Comparison of ENCODE assay signal across 28 mouse cellular contexts in genomic region chr3:56236163-56236562, GRCm38 (mm10). TPM values are rescaled to one million over a fixed set of nuclear protein-coding genes. Genes with fewer than 3 reads are reported as not detected.
DNase-seq lines count a peak whose midpoint lies in the region; ATAC-seq and TF ChIP-seq lines count a peak whose summit lies in the region.
"Had no signal": no experiment of that assay in that cellular context is flagged by ENCODE, and none has a peak within 500 bp of the region (broad histone marks: within the 10 kb centered on the region; RNA-seq: fewer than 3 reads in every experiment).

No protein-coding gene starts in this region.

- H3K27me3 ChIP-seq in forebrain, embryonic 16.5 days (replicated peaks; ENCODE audit: control insufficient read depth, insufficient read depth, low read length), result no peaks in the 10 kb centered on the region
- H3K27me3 ChIP-seq in forebrain, embryonic 13.5 days, result no peaks in the 10 kb centered on the region
- H3K27me3 ChIP-seq in heart, embryonic 15.5 days, result no peaks in the 10 kb centered on the region
- H3K27me3 ChIP-seq in heart, adult 2 months (ENCODE audit: control insufficient read depth, insufficient read depth, low read length), result no peaks in the 10 kb centered on the region
- H3K27me3 ChIP-seq in midbrain, embryonic 14.5 days (ENCODE audit: control insufficient read depth, insufficient read depth, low read length), result no peaks in the 10 kb centered on the region
- no peaks in the 10 kb centered on the region for H3K27me3 ChIP-seq in midbrain, embryonic 10.5 days (ENCODE audit: low read depth, poor library complexity, severe bottlenecking)
- H3K27me3 ChIP-seq: CH12.LX; embryonic facial prominence, embryonic 12.5 days; limb, embryonic 12.5 days; midbrain, embryonic 12.5 days; neural tube, embryonic 13.5 days had no signal

- ATAC-seq in forebrain, embryonic 16.5 days, result no peak
- no peak for ATAC-seq in forebrain, embryonic 13.5 days
- 0 out of 2 replicates have a peak, but pooled peaks have one; percentile 22 for ATAC-seq in heart, embryonic 15.5 days (replicated peaks; ENCODE audit: insufficient number of reproducible peaks, insufficient read depth, low FRiP score, low read depth)
- ATAC-seq in midbrain, embryonic 14.5 days (ENCODE audit: low FRiP score, low TSS enrichment), result no peak
- ATAC-seq: intestine, postnatal 0 days; liver, postnatal 0 days; lung, postnatal 0 days had no signal

- no peaks in the 10 kb centered on the region for H3K9me3 ChIP-seq in forebrain, embryonic 16.5 days (ENCODE audit: control insufficient read depth, low read length)
- H3K9me3 ChIP-seq in forebrain, embryonic 13.5 days (replicated peaks), result no peaks in the 10 kb centered on the region
- no peaks in the 10 kb centered on the region for H3K9me3 ChIP-seq in heart, embryonic 15.5 days (replicated peaks)
- H3K9me3 ChIP-seq in midbrain, embryonic 14.5 days (ENCODE audit: control insufficient read depth, low read length), result no peaks in the 10 kb centered on the region
- no peaks in the 10 kb centered on the region for H3K9me3 ChIP-seq in midbrain, embryonic 10.5 days (replicated peaks)
- H3K9me3 ChIP-seq: embryonic facial prominence, embryonic 12.5 days; limb, embryonic 12.5 days; midbrain, embryonic 12.5 days; neural tube, embryonic 13.5 days had no signal

- 56% methylated on average over 1 of the region's 1 CpGs for WGBS in forebrain, embryonic 16.5 days
- WGBS in forebrain, embryonic 13.5 days, result 78% methylated on average over 1 of the region's 1 CpGs
- WGBS in heart, embryonic 15.5 days, result 67% methylated on average over 1 of the region's 1 CpGs
- 63% methylated on average over 1 of the region's 1 CpGs for WGBS in heart, adult 2 months
- 61% methylated on average over 1 of the region's 1 CpGs for WGBS in midbrain, embryonic 14.5 days
- 81% methylated on average over 1 of the region's 1 CpGs for WGBS in midbrain, embryonic 10.5 days

- H3K27ac ChIP-seq in forebrain, embryonic 16.5 days (ENCODE audit: low read length), result peak overlapping the region; percentile 15; the same call in 1 of the 2 replicates
- H3K27ac ChIP-seq in forebrain, embryonic 13.5 days, result no peak overlapping the region
- H3K27ac ChIP-seq in heart, embryonic 15.5 days, result peak overlapping the region; percentile 53
- H3K27ac ChIP-seq in heart, adult 2 months, result no peak overlapping the region
- H3K27ac ChIP-seq in midbrain, embryonic 14.5 days (replicated peaks; ENCODE audit: low read depth, low read length), result no peak overlapping the region
- H3K27ac ChIP-seq in midbrain, embryonic 10.5 days (replicated peaks), result no peak overlapping the region
- H3K27ac ChIP-seq: embryonic facial prominence, embryonic 12.5 days; gastrocnemius, adult 2 months; limb, embryonic 12.5 days; macrophage; midbrain, embryonic 12.5 days; neural tube, embryonic 13.5 days had no signal

- H3K4me2 ChIP-seq in forebrain, embryonic 16.5 days (ENCODE audit: low read length), result no peak overlapping the region
- H3K4me2 ChIP-seq in forebrain, embryonic 13.5 days, result no peak overlapping the region
- H3K4me2 ChIP-seq in heart, embryonic 15.5 days, result no peak overlapping the region
- H3K4me2 ChIP-seq in midbrain, embryonic 14.5 days (ENCODE audit: low read length), result no peak overlapping the region
- H3K4me2 ChIP-seq: embryonic facial prominence, embryonic 12.5 days; limb, embryonic 12.5 days; liver, embryonic 11.5 days; midbrain, embryonic 12.5 days; neural tube, embryonic 13.5 days had no signal

- TF ChIP-seq POLR2A in heart, adult 2 months (IDR thresholded peaks at IDR 0.05; ENCODE audit: insufficient read depth, low read depth, low read length), result no peak

- DNase-seq in heart, adult 2 months, result no peak
- DNase-seq in midbrain, embryonic 14.5 days, result peak; percentile 47
- no peak for DNase-seq in midbrain, embryonic 10.5 days (ENCODE audit: low spot score)
- DNase-seq in mesoderm, embryonic 11.5 days (ENCODE audit: low read depth, low spot score), result peak; percentile 14
- DNase-seq: adrenal gland, adult 2 months; cerebellum, adult 11-12 months; cerebellum, postnatal 10 days; gastrocnemius, adult 2 months; kidney, postnatal 25 days; liver, postnatal 0 days; right cerebral cortex, adult 18-20 months; right cerebral cortex, postnatal 4 days; thymus, postnatal 25 days had no signal

- no peak overlapping the region for H3K9ac ChIP-seq in forebrain, embryonic 16.5 days (replicated peaks; ENCODE audit: low read depth, low read length)
- no peak overlapping the region for H3K9ac ChIP-seq in forebrain, embryonic 13.5 days
- no peak overlapping the region for H3K9ac ChIP-seq in heart, embryonic 15.5 days
- H3K9ac ChIP-seq in heart, adult 2 months (ENCODE audit: low read depth, low read length), result no peak overlapping the region
- no peak overlapping the region for H3K9ac ChIP-seq in midbrain, embryonic 14.5 days (replicated peaks; ENCODE audit: low read length)
- H3K9ac ChIP-seq: embryonic facial prominence, embryonic 12.5 days; limb, embryonic 12.5 days; liver, postnatal 0 days; midbrain, embryonic 12.5 days; neural tube, embryonic 13.5 days had no signal

- no peak for TF ChIP-seq EP300 in heart, adult 2 months (IDR thresholded peaks at IDR 0.05; ENCODE audit: insufficient read depth, low read depth, low read length)

- no peaks in the 10 kb centered on the region for H3K79me2 ChIP-seq in heart, adult 2 months (replicated peaks; ENCODE audit: control insufficient read depth, insufficient read depth, low read length)

- intact Hi-C loops in heart, adult 2 months (cut with DNase I), result no loop called here

- TF ChIP-seq CTCF in heart, adult 2 months (IDR thresholded peaks at IDR 0.05), result no peak

- no peaks in the 10 kb centered on the region for H3K36me3 ChIP-seq in forebrain, embryonic 16.5 days (ENCODE audit: control insufficient read depth, insufficient read depth)
- H3K36me3 ChIP-seq in forebrain, embryonic 13.5 days (ENCODE audit: poor library complexity, severe bottlenecking), result no peaks in the 10 kb centered on the region
- no peaks in the 10 kb centered on the region for H3K36me3 ChIP-seq in heart, embryonic 15.5 days
- H3K36me3 ChIP-seq in heart, adult 2 months (ENCODE audit: control insufficient read depth, insufficient read depth, low read length), result no peaks in the 10 kb centered on the region
- no peaks in the 10 kb centered on the region for H3K36me3 ChIP-seq in midbrain, embryonic 14.5 days (ENCODE audit: control insufficient read depth, insufficient read depth, low read length)
- no peaks in the 10 kb centered on the region for H3K36me3 ChIP-seq in midbrain, embryonic 10.5 days
- H3K36me3 ChIP-seq: embryonic facial prominence, embryonic 12.5 days; G1E; limb, embryonic 12.5 days; midbrain, embryonic 12.5 days; neural tube, embryonic 13.5 days had no signal

- H3K4me3 ChIP-seq in forebrain, embryonic 16.5 days (replicated peaks; ENCODE audit: low read length), result no peak overlapping the region
- no peak overlapping the region for H3K4me3 ChIP-seq in forebrain, embryonic 13.5 days
- H3K4me3 ChIP-seq in heart, embryonic 15.5 days, result no peak overlapping the region
- no peak overlapping the region for H3K4me3 ChIP-seq in heart, adult 2 months
- no peak overlapping the region for H3K4me3 ChIP-seq in midbrain, embryonic 14.5 days (replicated peaks; ENCODE audit: low read depth, low read length)
- H3K4me3 ChIP-seq in midbrain, embryonic 10.5 days, result no peak overlapping the region
- H3K4me3 ChIP-seq: embryonic facial prominence, embryonic 12.5 days; erythroblast, embryonic 14.5 days; gastrocnemius, adult 2 months; limb, embryonic 12.5 days; midbrain, embryonic 12.5 days; myocyte; neural tube, embryonic 13.5 days had no signal

- H3K4me1 ChIP-seq in forebrain, embryonic 16.5 days (replicated peaks; ENCODE audit: control insufficient read depth, insufficient read depth, low read length), result 0 out of 2 replicates have a peak, but pooled peaks cover 3% of the 10 kb centered on the region
- H3K4me1 ChIP-seq in forebrain, embryonic 13.5 days, result no peaks in the 10 kb centered on the region
- H3K4me1 ChIP-seq in heart, embryonic 15.5 days (replicated peaks), result peaks cover 7% of the 10 kb centered on the region
- H3K4me1 ChIP-seq in heart, adult 2 months (ENCODE audit: control insufficient read depth, insufficient read depth, low read length), result no peaks in the 10 kb centered on the region
- no peaks in the 10 kb centered on the region for H3K4me1 ChIP-seq in midbrain, embryonic 14.5 days (ENCODE audit: control insufficient read depth, insufficient read depth, low read length)
- no peaks in the 10 kb centered on the region for H3K4me1 ChIP-seq in midbrain, embryonic 10.5 days
- H3K4me1 ChIP-seq: embryonic facial prominence, embryonic 12.5 days; limb, embryonic 12.5 days; midbrain, embryonic 12.5 days; neural tube, embryonic 13.5 days had no signal

RNA-seq across cellular contexts. Expression of gene Nbea, which starts 52.7 kb away (rescaled TPM):
- 61.8 and 62.8 TPM in 2 replicates for polyA plus RNA-seq in forebrain, embryonic 16.5 days (2015; fragmentation: Nextera tagmentation; extraction: Ambion mirVana)
- polyA plus RNA-seq in forebrain, embryonic 13.5 days (2015; fragmentation: Nextera tagmentation; extraction: Ambion mirVana), result 36.8 and 39.0 TPM in 2 replicates
- 6.7 and 6.8 TPM in 2 replicates for polyA plus RNA-seq in heart, embryonic 15.5 days (2015; fragmentation: Nextera tagmentation; extraction: Ambion mirVana)
- total RNA-seq in heart, adult 2 months (2021), result 10 to 100 TPM; 11.9 to 12.4 TPM
- 6.2 and 9.7 TPM in 2 replicates for polyA plus RNA-seq in heart, adult 2 months (2012; rRNA removed)
- 90.6 and 106 TPM in 2 replicates for polyA plus RNA-seq in midbrain, embryonic 14.5 days (2014; fragmentation: Nextera tagmentation; extraction: Ambion mirVana)
- 9.7 and 13.8 TPM in 2 replicates for polyA plus RNA-seq in midbrain, embryonic 10.5 days (2016; fragmentation: Nextera tagmentation; extraction: Ambion mirVana)
- polyA plus RNA-seq: erythroblast, embryonic 14.5 days; G1E had no signal

Comparison
In these comparisons a context has a peak if more than half of its experiments do, and no peak if none do; other contexts are left out.
1. H3K27ac ChIP-seq: peak in forebrain, embryonic 16.5 days (single experiment) and heart, embryonic 15.5 days (single experiment); none in forebrain, embryonic 13.5 days (single experiment), heart, adult 2 months (single experiment), midbrain, embryonic 14.5 days (single experiment) and midbrain, embryonic 10.5 days (single experiment).
2. DNase-seq: peak in midbrain, embryonic 14.5 days (single experiment) and mesoderm, embryonic 11.5 days (single experiment); none in heart, adult 2 months (0 of 2) and midbrain, embryonic 10.5 days (single experiment).